Mouse (Mus musculus): ENCODE results near the gene Olfr30. TPM values are rescaled to one million over a fixed set of nuclear protein-coding genes. Genes with fewer than 3 reads are reported as not detected.

Gene Olfr30
- polyA plus RNA-seq, 1 experiment from 2014 or later = not detected

GRCm38 (mm10) chr11:58432259-58432658, 29.8 kb downstream of the Olfr30 start, which contains the start of gene Gm12253:
TSS of gene Gm12253 (plus strand) at chr11:58432559.
- Histone ChIP-seq H3K4me2 (ENCODE audit: low read depth, low read length) (no peak within 1 kb of the TSS), H3K27ac (ENCODE audit: low read depth, low read length) (no peak within 1 kb of the TSS), H3K9ac (replicated peaks; ENCODE audit: low read depth, low read length) (no peak within 1 kb of the TSS), H3K4me1 (ENCODE audit: control insufficient read depth, insufficient read depth, low read length) (no peaks in the 10 kb centered on the region), H3K36me3 (ENCODE audit: control insufficient read depth, insufficient read depth, low read length) (no peaks in the 10 kb centered on the region), H3K27me3 (ENCODE audit: control insufficient read depth, insufficient read depth, low read length) (no peaks in the 10 kb centered on the region), H3K4me3 (ENCODE audit: low read depth, low read length) (no peak within 1 kb of the TSS), H3K9me3 (ENCODE audit: control insufficient read depth, low read length) (no peaks in the 10 kb centered on the region)
- 90% methylated on average over 3 of the region's 3 CpGs for WGBS
- no peak for ATAC-seq (ENCODE audit: low read depth)

GRCm38 (mm10) chr11:58420815-58421214, 41.3 kb downstream of the Olfr30 start, which contains the start of gene 1810065E05Rik:
TSS of gene 1810065E05Rik (plus strand) at chr11:58421111.
- no peaks in the 10 kb centered on the region for H3K27me3 ChIP-seq (ENCODE audit: control insufficient read depth, insufficient read depth, low read length)
- no peak within 1 kb of the TSS for H3K27ac ChIP-seq (ENCODE audit: low read depth, low read length)
- no peak within 1 kb of the TSS for H3K4me3 ChIP-seq (ENCODE audit: low read depth, low read length)
- H3K4me2 ChIP-seq (ENCODE audit: low read depth, low read length) = no peak within 1 kb of the TSS
- H3K9ac ChIP-seq (replicated peaks; ENCODE audit: low read depth, low read length) = no peak within 1 kb of the TSS
- H3K36me3 ChIP-seq (ENCODE audit: control insufficient read depth, insufficient read depth, low read length) = no peaks in the 10 kb centered on the region
- H3K4me1 ChIP-seq (ENCODE audit: control insufficient read depth, insufficient read depth, low read length) = no peaks in the 10 kb centered on the region
- no peaks in the 10 kb centered on the region for H3K9me3 ChIP-seq (ENCODE audit: control insufficient read depth, low read length)
- 36% methylated on average over 1 of the region's 1 CpGs for WGBS
- ATAC-seq (ENCODE audit: low read depth) = no peak

- Histone ChIP-seq H3K27ac (ENCODE audit: low read depth, low read length) (no peak overlapping the region), H3K36me3 (ENCODE audit: control insufficient read depth, insufficient read depth, low read length) (no peaks in the 10 kb centered on the region), H3K27me3 (ENCODE audit: control insufficient read depth, insufficient read depth, low read length) (no peaks in the 10 kb centered on the region), H3K4me2 (ENCODE audit: low read depth, low read length) (no peak overlapping the region), H3K9ac (replicated peaks; ENCODE audit: low read depth, low read length) (no peak overlapping the region), H3K4me3 (ENCODE audit: low read depth, low read length) (no peak overlapping the region), H3K9me3 (ENCODE audit: control insufficient read depth, low read length) (no peaks in the 10 kb centered on the region), H3K4me1 (ENCODE audit: control insufficient read depth, insufficient read depth, low read length) (no peaks in the 10 kb centered on the region)
- 79% methylated on average over 3 of the region's 3 CpGs for WGBS
- no peak for ATAC-seq (ENCODE audit: low read depth)
Observed at GRCm38 (mm10) chr11:58418336-58418735, 43.7 kb downstream of the Olfr30 start.

GRCm38 (mm10) chr11:58408066-58408465, 54.0 kb downstream of the Olfr30 start:
- H3K9me3 ChIP-seq (ENCODE audit: control insufficient read depth, low read length) = no peaks in the 10 kb centered on the region

More at GRCm38 (mm10) chr11:58408066-58408465, 54.0 kb downstream of the Olfr30 start:
- Histone ChIP-seq H3K9ac (replicated peaks; ENCODE audit: low read depth, low read length) (no peak overlapping the region), H3K27me3 (ENCODE audit: control insufficient read depth, insufficient read depth, low read length) (no peaks in the 10 kb centered on the region), H3K4me3 (ENCODE audit: low read depth, low read length) (no peak overlapping the region), H3K4me1 (ENCODE audit: control insufficient read depth, insufficient read depth, low read length) (no peaks in the 10 kb centered on the region), H3K27ac (ENCODE audit: low read depth, low read length) (no peak overlapping the region), H3K4me2 (ENCODE audit: low read depth, low read length) (no peak overlapping the region), H3K36me3 (ENCODE audit: control insufficient read depth, insufficient read depth, low read length) (no peaks in the 10 kb centered on the region)
- ATAC-seq (ENCODE audit: low read depth) = no peak
- 62% methylated on average over 3 of the region's 3 CpGs for WGBS

Other genes starting within 250 kb of the Olfr30 start
- not detected in 2 replicates for gene 4930438A08Rik, start 187.5 kb downstream of the Olfr30 start, polyA plus RNA-seq (2014; fragmentation: Nextera tagmentation; extraction: Ambion mirVana)
- 18.9 and 22.0 TPM in 2 replicates for gene Zfp692, start 155.2 kb downstream of the Olfr30 start, polyA plus RNA-seq (2014; fragmentation: Nextera tagmentation; extraction: Ambion mirVana)
- 44.4 and 44.5 TPM in 2 replicates for gene Zfp672, start 131.9 kb downstream of the Olfr30 start, polyA plus RNA-seq (2014; fragmentation: Nextera tagmentation; extraction: Ambion mirVana)
- 32.8 and 36.2 TPM in 2 replicates for gene Sh3bp5l, start 131.5 kb downstream of the Olfr30 start, polyA plus RNA-seq (2014; fragmentation: Nextera tagmentation; extraction: Ambion mirVana)
- not detected in 2 replicates for gene Lypd8, start 83.2 kb downstream of the Olfr30 start, polyA plus RNA-seq (2014; fragmentation: Nextera tagmentation; extraction: Ambion mirVana)
- gene 1810065E05Rik, start 41.2 kb downstream of the Olfr30 start, polyA plus RNA-seq (2014; fragmentation: Nextera tagmentation; extraction: Ambion mirVana) = not detected in 2 replicates
- not detected in 2 replicates for gene Gm12253, start 29.7 kb downstream of the Olfr30 start, polyA plus RNA-seq (2014; fragmentation: Nextera tagmentation; extraction: Ambion mirVana)
- gene Lypd9, start 9.3 kb downstream of the Olfr30 start, polyA plus RNA-seq (2014; fragmentation: Nextera tagmentation; extraction: Ambion mirVana) = not detected in 2 replicates
- gene Olfr332, start 30.3 kb upstream of the Olfr30 start, polyA plus RNA-seq (2014; fragmentation: Nextera tagmentation; extraction: Ambion mirVana) = not detected in 2 replicates
- gene Olfr331, start 40.3 kb upstream of the Olfr30 start, polyA plus RNA-seq (2014; fragmentation: Nextera tagmentation; extraction: Ambion mirVana) = not detected in 2 replicates
- 0.39 TPM in 1 of 2 replicates, not detected in the other for gene Olfr330, start 72.6 kb upstream of the Olfr30 start, polyA plus RNA-seq (2014; fragmentation: Nextera tagmentation; extraction: Ambion mirVana)
- gene Olfr329-ps, start 84.2 kb upstream of the Olfr30 start, polyA plus RNA-seq (2014; fragmentation: Nextera tagmentation; extraction: Ambion mirVana) = 0.08 and 0.16 TPM in 2 replicates
- gene Olfr328, start 93.4 kb upstream of the Olfr30 start, polyA plus RNA-seq (2014; fragmentation: Nextera tagmentation; extraction: Ambion mirVana) = 0.12 and 0.18 TPM in 2 replicates
- 0.13 TPM in 1 of 2 replicates, not detected in the other for gene Olfr224, start 108.3 kb upstream of the Olfr30 start, polyA plus RNA-seq (2014; fragmentation: Nextera tagmentation; extraction: Ambion mirVana)
- gene Olfr325, start 115.5 kb upstream of the Olfr30 start, polyA plus RNA-seq (2014; fragmentation: Nextera tagmentation; extraction: Ambion mirVana) = not detected in 2 replicates
- 0.15 and 0.42 TPM in 2 replicates for gene Olfr324, start 132.8 kb upstream of the Olfr30 start, polyA plus RNA-seq (2014; fragmentation: Nextera tagmentation; extraction: Ambion mirVana)
- not detected in 2 replicates for gene 2210407C18Rik, start 153.8 kb upstream of the Olfr30 start, polyA plus RNA-seq (2014; fragmentation: Nextera tagmentation; extraction: Ambion mirVana)
- not detected in 2 replicates for gene Olfr323, start 168.2 kb upstream of the Olfr30 start, polyA plus RNA-seq (2014; fragmentation: Nextera tagmentation; extraction: Ambion mirVana)
- 0.15 and 0.21 TPM in 2 replicates for gene Trim58, start 178.2 kb upstream of the Olfr30 start, polyA plus RNA-seq (2014; fragmentation: Nextera tagmentation; extraction: Ambion mirVana)
- gene Olfr322, start 196.5 kb upstream of the Olfr30 start, polyA plus RNA-seq (2014; fragmentation: Nextera tagmentation; extraction: Ambion mirVana) = not detected in 2 replicates
- not detected in 2 replicates for gene Olfr320, start 218.8 kb upstream of the Olfr30 start, polyA plus RNA-seq (2014; fragmentation: Nextera tagmentation; extraction: Ambion mirVana)
- not detected in 2 replicates for gene Olfr319, start 236.9 kb upstream of the Olfr30 start, polyA plus RNA-seq (2014; fragmentation: Nextera tagmentation; extraction: Ambion mirVana)

Data from neural tube, embryonic 14.5 days (tissue).